Mouse (Mus musculus) liver, adult (tissue): ENCODE data around the gene Galnt12.

Experiments used
- GATA4 ChIP-seq: IDR thresholded peaks from 2 replicates; pipeline ENCODE4 v1.6.1; 2014; ENCODE audit warnings: mild to moderate bottlenecking, low read length; ENCODE audit not compliant: insufficient replicate concordance

Gene Galnt12

DNA sequence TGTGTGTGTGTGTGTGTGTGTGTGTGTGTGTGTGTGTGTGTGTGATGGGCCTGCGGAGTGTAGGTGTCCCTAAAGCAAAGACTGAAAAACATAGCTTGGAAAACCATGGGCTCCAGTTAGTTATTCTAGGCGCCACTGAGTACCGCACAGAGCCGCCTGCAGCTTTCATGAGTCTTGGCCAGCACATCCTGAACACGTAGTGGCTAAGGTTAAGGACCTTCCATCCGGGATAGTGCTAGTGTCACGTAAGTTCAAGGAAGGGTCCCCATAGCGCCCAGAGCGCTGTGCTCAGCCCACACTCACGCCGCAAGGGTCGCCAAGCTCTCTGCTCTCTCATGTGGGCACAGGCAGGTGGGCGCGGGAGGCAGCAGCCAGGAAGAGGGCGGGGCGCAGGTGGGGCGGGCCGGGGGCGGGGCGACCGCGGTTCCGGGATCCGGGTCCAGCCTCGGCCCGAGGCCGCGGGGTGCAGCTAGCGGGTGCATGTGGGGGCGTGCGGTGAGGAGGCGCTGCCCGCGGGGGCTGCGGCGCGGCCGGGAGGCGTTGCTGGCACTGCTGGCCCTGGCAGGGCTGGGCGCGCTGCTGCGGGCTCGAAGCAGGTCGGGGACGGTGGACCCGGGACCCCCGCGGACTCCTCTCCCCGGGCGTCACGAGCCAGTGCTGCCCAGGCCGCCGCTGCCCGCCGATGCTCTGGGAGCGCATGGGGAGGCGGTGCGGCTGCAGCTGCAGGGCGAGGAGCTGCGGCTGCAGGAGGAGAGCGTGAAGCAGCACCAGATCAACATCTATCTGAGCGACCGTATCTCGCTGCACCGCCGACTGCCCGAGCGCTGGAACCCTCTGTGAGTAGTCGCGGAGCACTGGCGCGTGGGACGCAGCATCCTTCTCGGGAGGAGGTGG lies at the start of gene Galnt12:
Galnt12 (plus strand) TSS at position 417 of the 894 bp plus-strand sequence.
- TF ChIP-seq GATA4, result no peak

DNA sequence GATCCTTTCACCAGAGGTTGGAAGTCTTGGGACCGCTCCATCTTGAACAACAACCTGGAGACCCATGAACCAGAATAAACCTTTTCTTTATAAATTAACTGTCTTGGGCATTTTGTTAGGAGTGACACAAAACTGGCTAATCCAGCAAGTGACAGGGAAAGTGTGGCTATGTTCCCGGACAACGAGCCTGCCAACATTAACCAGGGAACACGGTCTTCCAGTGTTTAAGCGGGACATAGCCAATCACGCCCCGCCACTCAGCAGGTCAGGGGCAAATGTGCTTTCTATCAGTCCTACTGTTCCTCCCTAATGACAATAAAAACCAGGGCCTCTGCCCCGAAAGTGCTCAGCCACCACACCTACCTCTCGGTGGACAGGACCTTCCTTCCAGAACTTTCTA lies 47.8 kb upstream of the Galnt12 start:
- TF ChIP-seq GATA4, result no peak

DNA sequence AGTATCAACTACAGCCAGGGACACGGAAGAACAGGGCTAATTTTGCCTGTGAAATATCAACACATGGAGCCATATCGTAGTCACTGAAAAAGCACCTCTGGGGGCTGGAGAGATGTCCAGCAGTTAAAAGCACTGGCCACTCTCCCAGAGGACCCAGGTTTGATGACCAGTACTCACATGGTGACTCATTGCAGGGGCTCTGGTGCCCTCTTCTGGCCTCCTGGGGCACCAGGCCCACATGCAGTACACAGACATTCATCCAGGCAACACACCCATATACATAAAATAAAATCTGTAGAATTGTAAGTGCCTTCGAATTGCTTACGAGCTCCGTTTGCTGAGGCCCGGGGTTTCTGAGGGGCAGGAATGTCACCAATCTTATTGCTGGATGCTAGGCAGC lies 44.7 kb upstream of the Galnt12 start:
- no peak for TF ChIP-seq GATA4

DNA sequence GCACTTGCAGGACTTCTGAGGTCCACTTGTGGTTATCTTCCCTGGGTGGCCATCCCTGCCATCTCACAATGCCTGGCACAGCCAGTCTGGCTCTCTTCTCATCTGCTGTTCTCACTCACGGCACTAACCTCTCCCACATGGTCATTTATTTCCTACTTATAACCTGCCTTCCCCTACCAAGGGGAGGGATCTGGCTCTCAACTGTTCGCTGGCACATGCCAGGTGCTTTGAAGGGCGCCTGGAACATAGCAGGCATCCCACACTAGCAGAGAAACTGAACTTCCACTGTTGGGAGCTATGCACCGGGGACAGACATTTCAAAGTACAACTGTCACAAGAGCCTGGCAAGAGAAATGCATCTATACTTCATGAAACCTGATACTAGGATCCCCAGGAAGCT lies 43.9 kb upstream of the Galnt12 start:
- no peak for TF ChIP-seq GATA4

DNA sequence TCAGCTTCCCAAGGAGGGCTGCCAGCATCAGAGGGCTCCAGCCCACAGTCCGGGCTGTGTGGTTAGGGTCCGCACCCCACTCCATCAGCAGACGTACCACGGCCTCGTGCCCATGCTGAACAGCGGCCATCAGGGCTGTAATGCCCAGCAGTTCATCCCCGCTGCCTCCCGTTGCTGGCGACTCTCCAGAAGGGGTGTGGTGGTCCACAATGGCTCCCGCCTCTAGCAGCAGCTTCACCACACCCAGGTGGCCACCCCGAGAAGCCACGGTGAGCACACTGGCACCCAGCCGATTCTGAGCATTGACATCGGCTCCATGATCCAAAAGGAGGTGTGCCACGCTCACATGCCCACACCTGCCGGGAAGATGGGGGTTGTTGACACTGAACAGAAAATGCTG lies 42.5 kb upstream of the Galnt12 start:
- no peak for TF ChIP-seq GATA4

DNA sequence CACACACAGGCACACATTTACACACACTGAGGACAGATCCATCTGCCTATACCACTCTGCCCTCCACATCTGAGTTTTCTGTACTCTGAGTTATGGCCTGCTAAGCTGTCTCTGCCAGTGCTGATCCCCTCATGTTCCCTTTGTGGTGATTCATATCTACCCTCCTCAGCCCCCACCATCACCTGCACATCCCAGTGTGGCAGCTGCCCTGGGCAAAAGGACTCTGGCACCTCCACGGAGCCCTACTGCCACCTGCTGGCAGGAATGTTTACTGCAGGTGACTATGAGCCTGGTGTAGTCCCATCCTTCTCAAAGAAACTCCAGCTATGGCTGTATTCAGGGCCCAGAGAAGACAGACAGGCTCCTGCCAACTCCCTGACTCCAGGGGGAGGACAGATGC lies 41.5 kb upstream of the Galnt12 start:
- no peak for TF ChIP-seq GATA4

DNA sequence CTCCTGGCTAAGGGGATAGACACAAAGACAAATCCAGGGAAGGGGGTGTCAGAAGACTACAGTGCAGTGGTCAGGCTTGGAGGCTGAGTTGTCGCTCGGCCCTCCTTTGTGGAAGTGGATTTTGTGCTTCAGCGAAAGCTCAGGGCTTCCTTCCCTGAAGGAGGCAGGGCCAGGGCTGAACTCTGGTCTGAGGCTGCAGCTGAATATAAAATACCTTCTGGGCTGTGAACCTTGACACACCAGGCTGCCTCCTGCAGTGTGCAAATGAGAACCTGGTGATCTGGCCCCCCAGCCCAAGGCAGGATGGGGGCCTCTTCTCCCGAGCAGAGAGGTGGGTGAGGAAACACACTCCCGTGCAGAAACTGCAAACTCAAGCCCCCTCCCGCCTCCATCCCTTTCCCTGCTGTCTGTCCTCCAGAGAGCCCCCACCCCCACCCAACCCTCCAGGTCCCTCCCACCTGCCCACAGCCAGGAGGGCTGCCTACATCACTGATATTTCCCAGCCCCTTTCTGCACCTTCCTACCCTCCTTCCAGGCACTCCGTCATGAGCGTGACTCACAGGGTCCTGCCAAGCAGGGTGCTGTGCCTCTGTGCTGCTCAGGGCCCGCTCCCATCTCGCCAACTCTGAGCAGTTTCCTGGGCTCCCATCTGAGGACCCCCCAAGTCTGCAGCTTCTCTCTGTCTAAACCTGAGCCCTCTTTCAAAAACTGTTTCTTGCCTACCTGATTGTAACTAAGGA lies 40.9 kb upstream of the Galnt12 start:
- TF ChIP-seq GATA4, result no peak

DNA sequence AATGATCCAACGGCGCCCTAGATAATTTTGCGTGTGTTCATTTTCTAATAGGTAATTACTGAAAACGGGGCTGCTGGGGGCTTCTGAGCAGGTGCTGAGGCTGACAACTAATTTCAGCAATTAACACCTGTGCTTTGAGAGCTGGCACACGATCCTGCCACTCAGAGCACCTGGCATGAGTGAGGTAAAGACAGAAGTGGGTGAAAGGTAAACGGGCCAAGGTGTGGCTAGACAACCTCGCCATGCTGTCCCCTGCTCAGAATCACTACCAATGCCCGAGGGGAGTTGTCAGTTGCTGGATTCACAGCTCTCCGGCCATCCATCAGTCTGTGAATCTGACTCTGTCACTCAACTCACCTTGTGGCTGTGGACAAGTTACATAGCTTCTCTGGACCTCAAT lies 39.8 kb upstream of the Galnt12 start:
- TF ChIP-seq GATA4, result no peak

DNA sequence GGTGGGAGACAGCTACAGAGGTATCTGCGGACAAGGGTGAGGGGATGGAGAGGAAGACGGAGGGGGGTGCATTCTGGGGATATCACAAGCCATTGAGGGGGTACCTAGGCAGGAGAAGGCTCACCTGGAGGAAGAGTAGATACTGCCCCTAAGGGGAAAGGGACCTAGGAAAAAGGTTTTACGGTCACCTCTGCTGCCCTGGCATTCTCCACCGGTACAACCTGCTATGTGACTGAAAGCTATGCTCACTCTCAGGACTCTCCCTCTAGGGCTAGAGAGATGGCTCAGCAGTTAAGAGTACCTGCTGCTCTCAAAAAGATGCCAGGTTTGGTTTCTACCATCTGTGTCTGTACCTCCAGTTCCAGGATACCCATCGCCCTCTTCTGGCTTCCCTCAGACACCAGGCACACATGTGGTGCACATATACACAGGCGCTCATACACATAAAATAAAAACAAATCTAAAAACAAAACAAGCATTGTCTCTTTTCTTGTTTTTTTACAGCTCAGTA lies 36.1 kb upstream of the Galnt12 start:
- TF ChIP-seq GATA4, result no peak

DNA sequence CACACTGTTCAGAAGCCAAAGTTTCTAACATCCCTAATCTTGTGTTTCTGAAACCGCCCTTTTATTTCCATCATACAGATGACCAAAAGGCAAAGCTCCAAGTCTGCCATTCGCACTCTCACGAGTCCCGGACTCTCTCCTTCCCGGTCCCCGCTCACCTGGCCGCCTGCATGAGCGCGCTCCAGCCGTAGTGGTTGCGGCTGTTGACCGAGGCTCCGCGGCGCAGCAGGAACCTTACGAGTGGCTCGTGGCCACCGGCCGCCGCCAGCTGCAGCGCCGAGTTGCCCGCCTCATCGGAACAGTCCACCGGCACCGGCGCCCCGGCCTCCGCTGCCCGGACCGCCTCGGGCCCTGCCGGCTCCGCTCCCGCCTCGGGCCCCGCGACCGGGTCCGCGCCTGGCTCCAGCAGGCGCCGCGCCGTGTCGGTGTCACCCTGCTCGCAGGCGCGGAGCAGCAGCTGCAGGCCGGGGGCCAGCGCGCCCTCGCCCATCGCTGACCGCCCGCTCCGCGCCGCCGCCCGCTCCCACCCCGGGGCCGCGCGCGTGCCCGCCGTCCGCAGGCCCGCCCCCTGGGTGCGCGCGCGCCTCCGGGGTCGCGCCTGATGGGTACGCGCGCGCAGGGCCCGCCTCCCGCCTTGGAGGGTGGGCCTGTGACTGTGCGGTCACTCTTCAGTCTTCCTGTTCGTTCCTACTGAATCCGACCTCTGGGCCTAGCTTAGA lies 34.8 kb upstream of the Galnt12 start, which contains the start of gene Anks6:
Anks6 (minus strand) TSS at position 637 of the 719 bp plus-strand sequence.
- no peak for TF ChIP-seq GATA4

DNA sequence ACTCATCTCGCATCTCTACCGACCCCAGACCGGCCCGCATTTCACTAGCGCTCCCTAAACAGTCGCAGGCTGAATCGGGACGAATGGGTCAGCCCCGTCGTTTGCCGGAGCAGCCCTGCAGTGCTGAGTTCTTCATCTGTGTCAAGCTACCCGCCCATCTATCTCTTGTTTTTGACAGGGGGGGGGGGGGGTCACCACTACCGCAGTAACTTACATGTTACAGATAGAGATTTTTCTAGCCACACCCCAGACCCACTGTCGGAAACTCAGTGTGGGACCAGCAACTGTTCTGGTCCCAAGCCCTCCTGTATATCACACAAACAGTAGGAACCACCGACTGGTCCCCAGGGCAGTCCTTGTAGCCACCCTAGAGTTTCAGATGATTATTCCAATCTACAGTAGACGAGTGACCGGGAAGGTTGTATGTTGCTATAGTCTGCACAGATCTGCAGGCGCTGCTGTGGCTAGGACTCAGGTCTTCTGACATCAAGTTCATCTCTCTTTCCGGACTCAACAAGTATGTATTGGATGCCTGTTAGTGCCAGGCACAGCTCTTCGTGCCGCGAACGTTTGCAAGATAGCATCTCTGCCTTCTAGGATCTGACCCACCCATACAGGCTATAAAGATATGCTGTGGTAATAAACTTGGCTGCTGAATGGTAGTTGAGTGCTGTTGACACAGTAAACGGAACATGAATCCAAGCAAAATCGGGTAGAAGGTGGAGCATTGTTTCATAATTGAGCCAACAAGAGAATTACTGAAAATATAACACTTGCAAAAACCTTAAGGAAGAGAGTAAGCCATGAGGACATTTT lies 34.0 kb upstream of the Galnt12 start:
- no peak for TF ChIP-seq GATA4

DNA sequence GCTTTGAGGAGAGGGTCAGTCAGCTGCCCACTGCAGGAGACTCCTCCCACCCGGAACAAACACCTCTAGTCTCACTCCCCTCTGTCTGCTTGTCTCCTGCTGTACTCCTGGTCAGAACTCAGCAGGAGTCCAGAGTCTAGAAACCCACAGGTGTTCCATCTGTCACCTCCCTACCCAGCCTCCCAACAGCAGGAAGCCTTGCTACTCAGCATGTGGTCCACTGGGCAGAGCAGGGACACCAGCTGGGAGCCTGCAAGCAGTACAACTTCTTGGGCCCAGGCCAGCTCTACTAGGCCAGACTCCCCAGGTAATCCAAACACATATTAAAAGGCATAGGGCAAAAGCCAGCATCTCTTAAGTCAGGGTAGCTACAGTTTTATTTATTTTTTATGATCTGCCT lies 30.8 kb upstream of the Galnt12 start:
- TF ChIP-seq GATA4, result no peak

DNA sequence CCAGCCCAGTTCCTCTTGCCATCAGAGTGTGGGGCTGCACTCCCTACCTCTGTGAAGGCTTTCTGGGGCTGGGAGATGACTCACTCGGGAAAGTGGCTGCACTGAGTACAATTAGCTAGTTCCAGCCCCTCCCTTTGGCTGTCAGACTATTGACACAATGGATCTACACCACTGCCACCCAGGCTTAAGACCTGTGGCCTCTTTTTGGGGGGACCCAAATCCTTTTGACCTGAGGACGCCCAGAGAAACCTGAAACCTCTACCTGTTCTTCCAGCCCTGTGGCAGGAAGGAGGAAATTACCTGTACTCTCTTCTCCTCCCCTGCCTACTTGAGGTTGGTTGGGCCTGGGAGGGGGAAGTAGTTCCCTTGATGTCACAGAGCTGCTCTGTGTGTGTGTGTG lies 16.7 kb upstream of the Galnt12 start:
- TF ChIP-seq GATA4, result no peak

DNA sequence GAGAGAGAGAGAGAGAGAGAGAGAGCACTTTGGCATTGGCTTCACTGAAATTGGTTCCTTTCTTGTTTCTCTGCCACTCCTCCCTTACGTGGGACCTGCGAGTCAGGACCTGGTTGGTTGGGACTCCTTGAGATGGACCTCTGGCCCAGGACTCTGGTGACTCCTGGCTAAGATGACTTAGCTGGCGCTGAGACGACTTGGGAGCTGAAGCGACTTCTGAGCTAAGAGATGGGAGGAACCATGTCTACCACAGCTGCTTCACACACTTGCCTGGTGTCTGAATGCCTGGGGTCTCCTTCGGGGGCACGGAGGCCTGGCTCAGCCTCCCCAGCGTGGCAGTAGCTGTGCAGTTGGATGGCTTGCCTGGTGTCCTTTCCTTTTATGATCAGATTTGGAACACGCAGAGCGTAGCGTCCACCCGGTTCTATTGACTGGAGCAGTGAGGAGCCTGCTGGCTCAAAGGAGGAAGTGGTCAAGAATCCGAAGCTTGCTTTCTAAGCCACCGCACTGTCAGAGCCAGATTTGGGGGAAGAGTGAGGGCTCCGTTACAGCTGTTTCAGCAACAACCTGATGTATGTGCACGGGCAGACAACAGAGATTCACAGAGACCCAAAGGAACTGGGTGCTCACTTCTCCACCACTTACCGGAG lies 11.6 kb upstream of the Galnt12 start:
- TF ChIP-seq GATA4, result no peak

DNA sequence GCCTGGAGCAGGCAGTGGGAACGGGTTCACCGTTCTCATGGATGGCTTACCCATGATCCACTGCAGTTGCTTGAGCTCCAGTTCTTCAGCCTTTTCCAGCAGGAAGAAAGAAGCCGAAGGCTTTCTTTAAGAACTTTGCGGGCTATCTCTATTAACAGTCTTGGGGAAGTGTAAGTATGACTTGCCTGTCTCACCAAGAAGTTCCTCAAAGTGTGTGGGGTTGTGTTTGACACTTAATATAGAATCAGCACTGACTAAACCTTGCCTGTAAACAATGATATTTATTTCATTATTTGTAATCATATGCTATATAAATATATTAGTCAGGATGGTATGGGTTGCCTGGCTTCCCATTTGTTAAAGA lies 11.1 kb upstream of the Galnt12 start:
- TF ChIP-seq GATA4, result no peak

DNA sequence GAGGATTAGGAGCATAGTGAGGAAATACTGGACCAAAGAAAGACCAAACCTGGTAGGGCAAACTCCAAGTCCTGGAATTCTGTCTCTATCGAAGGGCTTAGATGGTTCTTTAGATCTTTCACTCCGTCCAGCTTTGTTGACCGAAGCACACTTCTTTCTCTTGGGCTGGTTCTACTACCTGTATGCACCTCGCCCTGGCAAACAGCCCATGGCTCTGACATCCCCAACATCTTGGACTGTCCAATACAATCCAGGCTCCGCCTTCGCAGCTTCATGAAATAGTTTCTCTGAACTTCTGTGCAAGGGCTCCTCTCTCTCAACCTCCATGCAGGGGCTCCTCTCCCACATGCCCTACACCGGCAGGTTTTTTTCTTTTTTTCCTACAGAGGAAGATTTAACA lies 7.9 kb upstream of the Galnt12 start:
- TF ChIP-seq GATA4, result no peak
